Mouse (Mus musculus) testis, adult 2 months (tissue): Measurements from ENCODE around the gene Wfdc21.

Source experiments
- CTCF ChIP-seq: fragments of 200-500 bp; IDR thresholded peaks from 2 replicates; pipeline ENCODE4 v1.5.1; 2012; ENCODE audit warnings: low read depth, mild to moderate bottlenecking, inconsistent platforms, low read length, moderate library complexity; ENCODE audit not compliant: control insufficient read depth, insufficient read depth, insufficient replicate concordance
- POLR2A ChIP-seq: fragments of 200-500 bp; IDR thresholded peaks from 2 replicates; pipeline ENCODE4 v1.6.1; 2012; ENCODE audit warnings: low read depth, mild to moderate bottlenecking, inconsistent platforms, low read length, moderate library complexity; ENCODE audit not compliant: control insufficient read depth

DNA sequence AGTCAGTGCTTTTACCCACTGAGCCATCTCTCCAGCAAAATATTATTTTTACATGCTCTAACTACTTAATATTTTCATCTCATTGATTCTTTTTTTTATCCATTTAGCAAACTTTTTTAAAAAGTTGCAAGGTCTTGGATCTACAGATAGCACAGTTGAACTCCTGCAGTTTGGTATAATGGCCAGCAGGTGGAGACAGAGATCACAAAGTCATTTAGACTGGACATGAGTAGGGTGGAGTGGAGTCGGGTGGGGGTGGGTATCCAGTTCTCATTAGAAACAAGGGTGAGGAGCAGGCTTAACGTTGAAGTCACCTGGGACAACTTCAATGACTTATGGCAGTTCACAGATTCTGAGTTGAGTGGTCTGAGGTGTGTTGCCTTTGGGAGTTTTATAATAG is 38.6 kb downstream of the Wfdc21 start:
- TF ChIP-seq CTCF (no peak), POLR2A (no peak)
